Mouse (Mus musculus): ENCODE results near the gene Gne. TPM values are rescaled to one million over a fixed set of nuclear protein-coding genes. Genes with fewer than 3 reads are reported as not detected.

Gne gene
- total RNA-seq, 2 experiments from 2014 or later: 33.7 to 38.5 TPM

Other genes starting within 250 kb of the Gne start
- not detected for gene Olfr157, start 244.0 kb downstream of the Gne start, total RNA-seq (2021)
- gene Olfr155, start 232.6 kb downstream of the Gne start, total RNA-seq (2021): not detected
- 10 to 100 TPM; 12.3 to 12.8 TPM for gene Reck, start 208.6 kb downstream of the Gne start, total RNA-seq (2021)
- 10 to 100 TPM; 16.4 to 18.1 TPM for gene Glipr2, start 126.8 kb downstream of the Gne start, total RNA-seq (2021)
- under 1 TPM; 0.12 to 0.22 TPM for gene Ccin, start 100.7 kb downstream of the Gne start, total RNA-seq (2021)
- 100 to 1,000 TPM; 101 to 104 TPM for gene Clta, start 79.7 kb downstream of the Gne start, total RNA-seq (2021)
- gene Rnf38, start 149.6 kb upstream of the Gne start, total RNA-seq (2021): 10 to 100 TPM; 47.4 to 48.8 TPM
- gene Melk, start 216.7 kb upstream of the Gne start, total RNA-seq (2021): 1 to 10 TPM; 5.2 to 5.4 TPM